Mouse (Mus musculus) lung, embryonic 14.5 days (tissue): ENCODE measurements around the gene Syn3. TPM values are rescaled to one million over a fixed set of nuclear protein-coding genes. Genes with fewer than 3 reads are reported as not detected.

Source experiments
- ATAC-seq: fragments of 200-750 bp; cut with Nextera tagmentation; 2 replicates; pipeline ENCODE4 v1.8.0; 2017; ENCODE audit warnings: mild to moderate bottlenecking, moderate TSS enrichment, moderate library complexity; ENCODE audit not compliant: insufficient read depth
- DNase-seq: peaks from one replicate; pipeline ENCODE4 v3.0.0-alpha.2; 2015
- H3K27ac ChIP-seq: fragments of 300-500 bp; sonication (generic); 2 replicates; pipeline ENCODE4 v1.5.1; 2014; ENCODE audit warnings: low read depth, mild to moderate bottlenecking, moderate library complexity
- H3K27me3 ChIP-seq: fragments of 300-500 bp; sonication (generic); 2 replicates; pipeline ENCODE4 v1.6.1; 2014; ENCODE audit warnings: low read length, control low read depth; ENCODE audit not compliant: insufficient read depth
- H3K36me3 ChIP-seq: fragments of 300-500 bp; sonication (generic); 2 replicates; pipeline ENCODE4 v1.6.1; 2014; ENCODE audit warnings: control low read depth; ENCODE audit not compliant: insufficient read depth
- H3K4me1 ChIP-seq: fragments of 300-500 bp; sonication (generic); 2 replicates; pipeline ENCODE4 v1.6.1; 2014; ENCODE audit warnings: antibody characterized with exemption, control low read depth; ENCODE audit not compliant: insufficient read depth
- H3K4me2 ChIP-seq: fragments of 300-500 bp; sonication (generic); 2 replicates; pipeline ENCODE4 v1.6.1; 2014; ENCODE audit warnings: mild to moderate bottlenecking
- H3K4me3 ChIP-seq: fragments of 300-500 bp; sonication (generic); 2 replicates; pipeline ENCODE4 v1.5.1; 2014; ENCODE audit warnings: low read depth, low read length
- H3K9ac ChIP-seq: fragments of 300-500 bp; sonication (generic); 2 replicates; pipeline ENCODE4 v1.6.1; 2014
- H3K9me3 ChIP-seq: fragments of 300-500 bp; sonication (generic); 2 replicates; pipeline ENCODE4 v1.6.1; 2016; ENCODE audit warnings: low read depth, low read length, control low read depth
- CTCF ChIP-seq: IDR thresholded peaks from 2 replicates; pipeline ENCODE4 v1.5.1; 2016; ENCODE audit warnings: antibody characterized with exemption, low read depth
- WGBS: fragments of 180-500 bp; shearing (Covaris S2); extraction: QIAGEN DNeasy Blood & Tissue Kit; methylation state at CpG from one replicate; pipeline ENCODE4 v1.1.7; 2014; 5-methylcytosine and 5-hydroxymethylcytosine counted together
- polyA plus RNA-seq: library from polyadenylated mRNA; unstranded; fragments of >200 nt; fragmentation: Nextera tagmentation; extraction: Ambion mirVana; gene quantifications from 2 replicates; pipeline ENCODE4 v1.2.1, GENCODE M21; 2014

Gene Syn3
- polyA plus RNA-seq, 1 experiment from 2014 or later: 2.4 TPM

GRCm38 (mm10) chr10:86173284-86173683 is 325.4 kb downstream of the Syn3 start:
- WGBS: 78% methylated on average over 4 of the region's 4 CpGs
- TF ChIP-seq CTCF: no peak
- Histone ChIP-seq H3K36me3 (no peaks in the 10 kb centered on the region), H3K4me2 (no peak overlapping the region), H3K9me3 (no peaks in the 10 kb centered on the region), H3K4me3 (no peak overlapping the region), H3K27ac (no peak overlapping the region), H3K27me3 (no peaks in the 10 kb centered on the region), H3K4me1 (no peaks in the 10 kb centered on the region), H3K9ac (no peak overlapping the region)
- DNase-seq: no peak
- ATAC-seq: no peak

- Histone ChIP-seq H3K9me3 (no peaks in the 10 kb centered on the region), H3K4me2 (no peak overlapping the region), H3K36me3 (no peaks in the 10 kb centered on the region), H3K9ac (no peak overlapping the region), H3K4me3 (no peak overlapping the region), H3K4me1 (peaks cover 8% of the 10 kb centered on the region; the same call in 1 of the 2 replicates), H3K27ac (no peak overlapping the region), H3K27me3 (no peaks in the 10 kb centered on the region)
- 93% methylated on average over 1 of the region's 1 CpGs for WGBS
- ATAC-seq (no peak), DNase-seq (no peak)
- TF ChIP-seq CTCF: no peak
Measured at GRCm38 (mm10) chr10:86171246-86171645, 327.4 kb downstream of the Syn3 start.

- H3K9ac ChIP-seq: no peak overlapping the region
- peaks cover 8% of the 10 kb centered on the region; the same call in 1 of the 2 replicates for H3K4me1 ChIP-seq
- no peak for TF ChIP-seq CTCF
- H3K4me3 ChIP-seq: no peak overlapping the region
- H3K27ac ChIP-seq: no peak overlapping the region
- no peaks in the 10 kb centered on the region for H3K36me3 ChIP-seq
- no peaks in the 10 kb centered on the region for H3K9me3 ChIP-seq
- WGBS: 75% methylated on average over 2 of the region's 2 CpGs
- DNase-seq: no peak
- H3K27me3 ChIP-seq: no peaks in the 10 kb centered on the region
- no peak for ATAC-seq
- no peak overlapping the region for H3K4me2 ChIP-seq
Measured at GRCm38 (mm10) chr10:86168084-86168483, 330.6 kb downstream of the Syn3 start.

GRCm38 (mm10) chr10:86166854-86167268 is 331.8 kb downstream of the Syn3 start:
- WGBS: 5% methylated on average over 4 of the region's 4 CpGs
- Histone ChIP-seq H3K9ac (no peak overlapping the region), H3K27ac (peak overlapping the region; percentile 64), H3K4me1 (peaks cover 8% of the 10 kb centered on the region; the same call in 1 of the 2 replicates), H3K4me2 (no peak overlapping the region), H3K4me3 (no peak overlapping the region), H3K36me3 (no peaks in the 10 kb centered on the region), H3K9me3 (no peaks in the 10 kb centered on the region), H3K27me3 (no peaks in the 10 kb centered on the region)
- TF ChIP-seq CTCF: no peak
- DNase-seq (peak; percentile 54), ATAC-seq (no peak)

- Histone ChIP-seq H3K9me3 (no peaks in the 10 kb centered on the region), H3K36me3 (no peaks in the 10 kb centered on the region), H3K4me3 (no peak overlapping the region), H3K9ac (no peak overlapping the region), H3K27me3 (no peaks in the 10 kb centered on the region), H3K27ac (no peak overlapping the region), H3K4me1 (peaks cover 8% of the 10 kb centered on the region; the same call in 1 of the 2 replicates), H3K4me2 (no peak overlapping the region)
- WGBS: 54% methylated on average over 3 of the region's 3 CpGs
- no peak for TF ChIP-seq CTCF
- ATAC-seq: no peak
- no peak for DNase-seq
Measured at GRCm38 (mm10) chr10:86164098-86164497, 334.6 kb downstream of the Syn3 start.

- no peak overlapping the region for H3K27ac ChIP-seq
- no peaks in the 10 kb centered on the region for H3K36me3 ChIP-seq
- H3K27me3 ChIP-seq: no peaks in the 10 kb centered on the region
- no peak overlapping the region for H3K4me3 ChIP-seq
- ATAC-seq: no peak
- WGBS: 42% methylated on average over 6 of the region's 6 CpGs
- no peaks in the 10 kb centered on the region for H3K9me3 ChIP-seq
- no peak for TF ChIP-seq CTCF
- peaks cover 2% of the 10 kb centered on the region; the same call in 1 of the 2 replicates for H3K4me1 ChIP-seq
- H3K9ac ChIP-seq: no peak overlapping the region
- no peak overlapping the region for H3K4me2 ChIP-seq
- DNase-seq: no peak
Measured at GRCm38 (mm10) chr10:86161783-86162271, 336.9 kb downstream of the Syn3 start.

- DNase-seq (peak; percentile 38), ATAC-seq (no peak)
- no peak overlapping the region for H3K4me2 ChIP-seq
- no peak overlapping the region for H3K27ac ChIP-seq
- H3K9ac ChIP-seq: no peak overlapping the region
- H3K36me3 ChIP-seq: no peaks in the 10 kb centered on the region
- H3K4me3 ChIP-seq: no peak overlapping the region
- TF ChIP-seq CTCF: no peak
- 73% methylated on average over 8 of the region's 8 CpGs for WGBS
- H3K4me1 ChIP-seq: no peaks in the 10 kb centered on the region
- H3K9me3 ChIP-seq: no peaks in the 10 kb centered on the region
- no peaks in the 10 kb centered on the region for H3K27me3 ChIP-seq
Measured at GRCm38 (mm10) chr10:86158198-86158899, 340.3 kb downstream of the Syn3 start.
